Mouse (Mus musculus): ENCODE results near the gene Slc34a2. TPM values are rescaled to one million over a fixed set of nuclear protein-coding genes. Genes with fewer than 3 reads are reported as not detected.

Gene Slc34a2
- 0.09 and 0.11 TPM in 2 replicates for polyA plus RNA-seq (2012; rRNA removed)

DNA sequence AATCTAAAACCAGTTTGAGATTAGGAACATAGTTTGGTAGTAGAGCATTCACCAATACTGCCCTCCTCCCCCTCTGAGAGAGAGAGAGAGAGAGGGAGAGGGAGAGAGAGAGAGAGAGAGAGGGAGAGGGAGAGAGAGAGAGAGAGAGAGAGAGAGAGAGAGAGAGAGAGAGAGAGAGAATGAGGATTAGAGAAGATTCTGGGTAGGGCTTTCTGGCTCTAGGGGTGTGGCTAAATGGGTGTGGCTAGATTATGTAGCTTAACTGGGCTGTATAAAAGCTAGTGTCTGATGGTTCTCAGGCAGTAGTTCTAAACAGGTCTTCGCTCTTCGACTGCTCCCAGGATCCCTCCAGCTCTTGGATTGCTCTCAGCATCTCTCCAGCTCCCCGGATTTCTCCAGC is at the start of gene Slc34a2:
TSS of gene Slc34a2 (plus strand) at position 301 of the 400 bp plus-strand sequence.

Other genes with a start within 250 kb of the Slc34a2 start
- gene Anapc4, start 204.1 kb upstream of the Slc34a2 start, polyA plus RNA-seq (2012; rRNA removed) = 151 and 164 TPM in 2 replicates
- 21.0 and 23.3 TPM in 2 replicates for gene Sel1l3, start 175.8 kb downstream of the Slc34a2 start, polyA plus RNA-seq (2012; rRNA removed)
- gene Smim20, start 229.0 kb downstream of the Slc34a2 start, polyA plus RNA-seq (2012; rRNA removed) = 39.6 and 54.0 TPM in 2 replicates

All from central nervous system, embryonic 18 days (tissue).